Mouse (Mus musculus) heart, adult 2 months (tissue): ENCODE measurements around the gene Cdrt4.

Source experiments
- CTCF ChIP-seq: fragments of 200-600 bp; IDR thresholded peaks from 2 replicates; pipeline ENCODE4 v1.8.1; 2022; ENCODE audit warnings: antibody characterized with exemption, mild to moderate bottlenecking, moderate library complexity
- EP300 ChIP-seq: fragments of 200-500 bp; IDR thresholded peaks from 2 replicates; pipeline ENCODE4 v1.6.1; 2011; ENCODE audit warnings: low read depth, low read length, control low read depth; ENCODE audit not compliant: insufficient read depth
- POLR2A ChIP-seq: fragments of 200-500 bp; IDR thresholded peaks from 2 replicates; pipeline ENCODE4 v1.6.1; 2011; ENCODE audit warnings: mild to moderate bottlenecking, low read depth, low read length, control low read depth; ENCODE audit not compliant: insufficient read depth

DNA sequence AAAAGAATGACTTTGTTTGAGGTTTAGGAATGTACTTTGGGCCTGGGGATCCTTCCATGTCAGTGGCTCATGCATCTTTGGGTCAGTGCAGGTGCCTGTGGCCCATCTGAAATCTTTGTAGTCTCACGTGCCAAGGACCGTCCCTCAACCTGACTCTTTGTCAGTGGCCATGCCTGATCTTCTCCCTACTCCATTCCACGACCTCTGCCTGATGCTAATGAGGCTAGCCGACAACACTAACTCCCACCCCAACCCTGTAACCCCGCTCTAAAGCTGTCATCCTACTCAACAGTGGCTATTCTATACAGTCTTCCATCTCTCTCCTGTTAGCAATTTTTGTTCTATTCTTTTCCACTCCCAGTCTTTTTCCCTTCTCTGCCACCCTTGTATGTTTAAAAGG, 4.2 kb downstream of the Cdrt4 start:
- TF ChIP-seq POLR2A = no peak
- no peak for TF ChIP-seq EP300
- TF ChIP-seq CTCF = no peak
